Mouse (Mus musculus): Measurements from ENCODE around the gene Timm8a1.

The Timm8a1 gene

DNA sequence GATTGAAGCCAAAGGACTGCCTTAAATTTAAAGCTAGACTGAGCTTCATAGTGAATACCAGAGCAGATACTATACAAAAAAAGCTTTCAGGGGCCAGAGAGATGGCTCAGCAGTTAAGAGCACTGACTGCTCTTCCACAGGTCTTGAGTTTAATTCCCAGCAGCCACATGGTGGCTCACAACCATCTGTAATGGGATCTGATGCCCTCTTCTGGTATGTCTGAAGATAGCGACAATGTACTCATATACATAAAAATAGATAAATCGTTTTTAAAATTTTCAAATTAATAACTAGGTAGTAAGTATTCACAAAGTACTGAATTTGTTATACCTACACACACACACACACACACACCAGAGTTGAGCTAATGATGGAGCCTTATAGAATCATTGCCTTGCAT is 8.3 kb downstream of the Timm8a1 start:
- in situ Hi-C loops (cut with MboI, MseI): no loop called here

DNA sequence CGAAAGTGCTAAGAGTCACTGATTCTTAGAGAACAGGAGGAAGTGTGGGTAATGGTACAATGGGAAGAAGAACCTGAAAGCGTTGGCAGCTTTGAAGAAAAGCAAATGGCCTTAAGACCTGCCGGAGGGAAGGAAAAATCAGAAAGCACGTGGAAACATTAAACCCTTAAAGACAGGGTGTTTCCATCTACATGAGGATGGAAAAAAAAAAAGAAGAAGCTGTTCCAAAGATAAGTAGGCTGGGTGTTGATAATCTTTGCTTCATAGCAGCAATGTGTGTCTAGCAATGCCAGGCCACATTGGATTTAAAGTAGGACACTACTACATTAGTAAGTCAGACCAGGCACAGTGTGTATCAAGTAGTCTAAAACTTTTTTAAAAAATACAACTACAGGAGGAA is 16.4 kb downstream of the Timm8a1 start:
- in situ Hi-C loops (cut with MboI, MseI): no loop called here

DNA sequence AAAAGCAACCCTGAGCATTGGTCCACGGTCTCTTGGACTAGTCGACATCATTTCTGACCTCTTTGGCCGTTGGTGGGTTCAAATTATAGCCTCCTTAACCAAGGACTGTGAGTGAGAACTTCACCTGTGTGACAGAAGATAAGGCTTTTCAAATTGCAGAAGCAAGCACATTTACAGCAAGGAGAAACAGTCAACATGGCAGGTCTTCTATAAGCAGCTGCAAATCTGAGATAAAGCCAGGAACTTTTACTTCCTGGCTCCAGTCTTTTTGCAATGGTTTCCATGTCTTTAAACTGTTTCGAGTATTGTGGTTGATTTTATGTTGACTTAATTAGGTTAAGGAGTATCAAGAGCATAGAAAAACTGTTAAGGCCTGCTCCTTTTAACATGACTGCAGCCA is 17.9 kb downstream of the Timm8a1 start:
- in situ Hi-C loops (cut with MboI, MseI): no loop called here

- in situ Hi-C loops (cut with MboI, MseI): no loop called here
Measured at GRCm38 (mm10) chrX:134509473-134509872, 32.2 kb downstream of the Timm8a1 start.

DNA sequence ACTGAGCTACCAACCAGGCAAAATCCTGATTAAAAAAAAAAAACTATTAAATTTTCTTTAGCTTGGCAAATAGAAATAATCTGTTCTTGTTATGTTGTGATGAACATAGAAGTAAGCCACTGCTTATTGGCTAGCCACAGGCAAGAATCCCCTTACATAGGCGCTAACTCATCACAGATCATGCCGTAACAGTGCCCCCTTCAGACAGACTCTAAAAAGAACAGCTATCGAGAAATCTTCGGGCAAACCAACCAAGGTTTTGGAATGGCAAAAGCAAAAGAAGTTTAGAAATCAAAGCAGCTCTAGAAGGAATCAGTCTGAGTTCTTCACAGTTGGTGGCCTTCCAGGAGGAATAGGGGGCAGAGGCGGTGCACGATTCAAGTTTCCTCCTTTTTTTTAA is 33.7 kb downstream of the Timm8a1 start:
- in situ Hi-C loops (cut with MboI, MseI): no loop called here

DNA sequence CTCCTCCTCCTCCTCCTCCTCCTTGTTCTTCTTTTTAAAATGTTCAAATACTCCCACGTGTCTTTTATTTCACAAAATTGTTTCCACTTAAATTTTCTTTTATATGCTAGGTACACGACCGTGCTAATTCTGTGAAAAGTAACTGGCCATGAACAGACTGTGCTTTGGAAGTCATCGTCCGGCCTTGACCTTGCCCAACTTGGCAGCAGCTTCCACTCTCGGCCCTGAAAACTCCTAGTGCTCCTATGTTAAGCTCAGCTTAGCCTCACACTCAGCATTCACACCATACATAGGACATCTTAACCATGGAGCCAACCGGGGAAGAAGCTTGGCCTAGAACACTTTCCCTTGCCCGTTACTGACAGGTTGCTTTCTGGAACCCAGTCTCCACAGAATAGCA is 41.0 kb downstream of the Timm8a1 start:
- in situ Hi-C loops (cut with MboI, MseI): no loop called here

Data from T-helper 17 cell (primary cell).